Mouse (Mus musculus) forebrain, embryonic 11.5 days (tissue): ENCODE measurements around the gene Olfr826. TPM values are rescaled to one million over a fixed set of nuclear protein-coding genes. Genes with fewer than 3 reads are reported as not detected.

Source experiments
- ATAC-seq: fragments of 200-750 bp; cut with Nextera tagmentation; replicated peaks from 2 replicates; pipeline ENCODE4 v1.8.0; 2017; ENCODE audit warnings: moderate TSS enrichment; ENCODE audit not compliant: low FRiP score
- DNase-seq: peaks from one replicate; pipeline ENCODE4 v3.0.0-alpha.2; 2017; ENCODE audit warnings: low spot score
- H3K27ac ChIP-seq: fragments of 300-500 bp; sonication (generic); 2 replicates; pipeline ENCODE4 v1.5.1; 2014; ENCODE audit warnings: low read depth, low read length
- H3K27me3 ChIP-seq: fragments of 300-500 bp; sonication (generic); 2 replicates; pipeline ENCODE4 v1.6.1; 2014; ENCODE audit warnings: mild to moderate bottlenecking, low read length, mixed read lengths; ENCODE audit not compliant: control insufficient read depth, insufficient read depth
- H3K36me3 ChIP-seq: fragments of 300-500 bp; sonication (generic); 2 replicates; pipeline ENCODE4 v1.6.1; 2014; ENCODE audit warnings: mild to moderate bottlenecking, low read length, moderate library complexity, mixed read lengths; ENCODE audit not compliant: control insufficient read depth, insufficient read depth
- H3K4me1 ChIP-seq: fragments of 300-500 bp; sonication (generic); replicated peaks from 2 replicates; pipeline ENCODE4 v1.6.1; 2014; ENCODE audit warnings: low read length, mixed read lengths; ENCODE audit not compliant: control insufficient read depth, insufficient read depth
- H3K4me2 ChIP-seq: fragments of 300-500 bp; sonication (generic); 2 replicates; pipeline ENCODE4 v1.6.1; 2014; ENCODE audit warnings: low read depth, mild to moderate bottlenecking, low read length, moderate library complexity, mixed read lengths; ENCODE audit not compliant: severe bottlenecking
- H3K4me3 ChIP-seq: fragments of 300-500 bp; sonication (generic); 2 replicates; pipeline ENCODE4 v1.5.1; 2014; ENCODE audit warnings: low read depth, low read length
- H3K9ac ChIP-seq: fragments of 300-500 bp; sonication (generic); 2 replicates; pipeline ENCODE4 v1.6.1; 2014; ENCODE audit warnings: low read length
- H3K9me3 ChIP-seq: fragments of 300-500 bp; sonication (generic); 2 replicates; pipeline ENCODE4 v1.6.1; 2016; ENCODE audit warnings: low read length, mixed read lengths; ENCODE audit not compliant: control insufficient read depth
- WGBS: fragments of 180-500 bp; shearing (Covaris S2); extraction: QIAGEN DNeasy Blood & Tissue Kit; methylation state at CpG from one replicate; pipeline ENCODE4 v1.1.7; 2014; 5-methylcytosine and 5-hydroxymethylcytosine counted together
- polyA plus RNA-seq: library from polyadenylated mRNA; unstranded; fragments of >200 nt; fragmentation: Nextera tagmentation; extraction: Ambion mirVana; gene quantifications from 2 replicates; pipeline ENCODE4 v1.2.1, GENCODE M21; 2014

The Olfr826 gene
- polyA plus RNA-seq = not detected in 2 replicates

DNA sequence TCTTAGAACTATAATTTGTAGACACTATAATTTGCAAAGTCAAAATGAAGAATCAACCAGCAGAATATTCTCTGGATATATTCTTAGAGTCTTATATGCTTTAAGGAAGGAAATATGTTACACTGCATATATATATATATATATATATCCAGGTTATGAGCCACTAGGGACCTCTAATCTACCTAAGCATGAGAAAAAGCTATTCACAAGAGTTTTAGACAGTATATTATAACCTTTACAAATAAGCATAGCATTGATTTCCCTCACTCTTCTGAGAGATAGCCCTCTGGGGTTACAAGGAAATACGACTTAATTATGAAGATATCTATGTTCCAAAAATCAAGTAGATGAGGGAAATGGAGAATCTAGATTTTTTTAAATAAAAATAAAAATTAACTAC, at the start of gene Olfr826:
Gene Olfr826, minus strand, starts transcription at position 101 of the 400 bp plus-strand sequence.
- no peak within 1 kb of the TSS for H3K4me2 ChIP-seq
- no peaks in the 10 kb centered on the region for H3K9me3 ChIP-seq
- no peak within 1 kb of the TSS for H3K9ac ChIP-seq
- no peak within 1 kb of the TSS for H3K4me3 ChIP-seq
- 85% methylated on average over 1 of the region's 1 CpGs for WGBS
- H3K36me3 ChIP-seq = no peaks in the 10 kb centered on the region
- no peaks in the 10 kb centered on the region for H3K4me1 ChIP-seq
- H3K27ac ChIP-seq = no peak within 1 kb of the TSS
- no peaks in the 10 kb centered on the region for H3K27me3 ChIP-seq
- DNase-seq = no peak
- ATAC-seq = no peak

DNA sequence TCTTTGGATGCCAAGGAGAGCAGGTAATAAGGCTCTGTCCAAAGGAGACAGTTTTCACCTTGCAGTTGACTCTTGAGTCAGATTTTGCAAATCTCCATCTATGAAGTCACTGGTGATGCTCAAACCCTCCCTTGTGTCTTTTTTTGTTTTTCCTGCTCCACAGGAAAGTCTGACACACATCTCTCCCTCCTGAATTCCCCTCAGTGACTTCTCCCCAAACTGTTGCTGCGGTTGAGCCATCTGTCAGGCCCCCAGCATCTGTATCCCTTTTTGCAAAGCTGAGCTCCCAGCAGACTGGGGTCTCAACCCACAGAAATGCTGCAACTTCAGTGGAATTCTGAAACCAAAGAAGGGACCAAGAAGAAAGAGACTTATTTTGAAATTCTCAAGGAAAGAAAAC, 48.1 kb upstream of the Olfr826 start:
- Histone ChIP-seq H3K4me3 (no peak overlapping the region), H3K36me3 (no peaks in the 10 kb centered on the region), H3K27me3 (no peaks in the 10 kb centered on the region), H3K9ac (no peak overlapping the region), H3K4me2 (no peak overlapping the region), H3K27ac (no peak overlapping the region), H3K9me3 (no peaks in the 10 kb centered on the region), H3K4me1 (no peaks in the 10 kb centered on the region; the same call in 1 of the 2 replicates)
- DNase-seq (no peak), ATAC-seq (no peak)
- 50% methylated on average over 1 of the region's 1 CpGs for WGBS

DNA sequence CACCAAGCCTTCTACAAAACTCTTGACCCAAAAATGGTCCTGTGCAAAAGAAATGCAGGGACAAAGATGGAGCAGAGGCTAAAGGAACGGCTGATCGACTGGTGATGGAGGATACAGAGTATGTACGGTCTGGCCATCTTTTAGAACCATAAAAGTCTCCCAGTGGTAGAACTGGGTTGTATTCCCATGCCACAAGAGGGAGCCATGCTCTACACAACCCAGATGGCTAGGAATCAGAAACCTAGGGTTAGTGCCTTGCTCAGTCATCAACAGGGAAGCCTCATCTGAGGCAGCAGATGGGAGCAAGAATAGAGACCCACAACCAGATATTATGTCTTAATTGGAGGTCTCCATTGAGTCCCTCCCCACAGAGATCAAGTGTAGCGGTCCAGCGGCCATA, 45.6 kb upstream of the Olfr826 start:
- no peaks in the 10 kb centered on the region; the same call in 1 of the 2 replicates for H3K4me1 ChIP-seq
- no peaks in the 10 kb centered on the region for H3K9me3 ChIP-seq
- no peaks in the 10 kb centered on the region for H3K27me3 ChIP-seq
- H3K4me2 ChIP-seq = no peak overlapping the region
- WGBS = 83% methylated on average over 5 of the region's 5 CpGs
- no peaks in the 10 kb centered on the region for H3K36me3 ChIP-seq
- DNase-seq = no peak
- no peak overlapping the region for H3K4me3 ChIP-seq
- no peak overlapping the region for H3K9ac ChIP-seq
- H3K27ac ChIP-seq = no peak overlapping the region
- ATAC-seq = 0 out of 2 replicates have a peak, but pooled peaks have one; percentile 23

DNA sequence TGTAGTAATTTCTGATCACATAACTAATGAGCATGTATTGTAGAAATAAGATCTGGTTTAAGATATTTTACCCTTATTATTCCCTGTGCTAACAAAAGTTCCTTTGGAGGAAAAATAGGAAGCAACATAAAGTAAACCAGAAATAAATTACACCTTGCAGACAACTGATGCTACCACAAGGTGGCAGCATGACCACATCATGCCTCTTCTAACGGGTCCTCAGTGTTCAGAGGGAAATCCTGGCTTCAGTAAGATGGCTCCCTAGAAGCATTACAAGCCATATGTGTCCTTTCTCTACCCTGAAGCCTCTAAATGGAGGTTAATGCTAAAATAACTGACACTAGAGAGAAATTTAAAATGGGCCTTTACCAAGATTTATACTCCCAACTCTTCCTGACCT, 44.3 kb upstream of the Olfr826 start:
- Histone ChIP-seq H3K4me2 (no peak overlapping the region), H3K4me3 (no peak overlapping the region), H3K9ac (no peak overlapping the region), H3K27me3 (no peaks in the 10 kb centered on the region), H3K4me1 (no peaks in the 10 kb centered on the region), H3K9me3 (no peaks in the 10 kb centered on the region), H3K27ac (no peak overlapping the region), H3K36me3 (no peaks in the 10 kb centered on the region)
- ATAC-seq (peak; percentile 91), DNase-seq (peak; percentile 76)
- 0% methylated on average over 1 of the region's 1 CpGs for WGBS

DNA sequence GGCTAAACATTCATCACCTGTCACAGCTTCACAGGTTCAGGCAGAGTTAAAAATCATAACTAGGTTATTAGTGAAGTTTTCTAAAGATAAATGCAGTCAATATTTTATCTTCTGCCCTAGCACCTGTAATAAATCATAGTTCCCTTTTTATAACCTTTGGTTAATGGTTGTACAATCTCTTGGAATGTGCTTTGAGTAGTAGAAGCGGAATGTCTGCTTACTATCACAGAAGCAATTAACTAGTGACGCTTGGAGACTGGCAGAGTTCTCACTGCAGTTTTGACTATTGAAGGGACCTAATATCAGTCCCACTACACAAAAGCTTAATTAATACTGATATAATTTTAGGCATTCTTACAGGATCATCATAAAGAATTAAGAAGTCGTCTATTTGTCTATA, 41.0 kb upstream of the Olfr826 start:
- Histone ChIP-seq H3K27ac (no peak overlapping the region), H3K36me3 (no peaks in the 10 kb centered on the region), H3K27me3 (no peaks in the 10 kb centered on the region), H3K9ac (no peak overlapping the region), H3K4me1 (no peaks in the 10 kb centered on the region), H3K9me3 (no peaks in the 10 kb centered on the region), H3K4me2 (no peak overlapping the region), H3K4me3 (no peak overlapping the region)
- no peak for ATAC-seq
- WGBS = 74% methylated on average over 3 of the region's 3 CpGs
- DNase-seq = no peak

DNA sequence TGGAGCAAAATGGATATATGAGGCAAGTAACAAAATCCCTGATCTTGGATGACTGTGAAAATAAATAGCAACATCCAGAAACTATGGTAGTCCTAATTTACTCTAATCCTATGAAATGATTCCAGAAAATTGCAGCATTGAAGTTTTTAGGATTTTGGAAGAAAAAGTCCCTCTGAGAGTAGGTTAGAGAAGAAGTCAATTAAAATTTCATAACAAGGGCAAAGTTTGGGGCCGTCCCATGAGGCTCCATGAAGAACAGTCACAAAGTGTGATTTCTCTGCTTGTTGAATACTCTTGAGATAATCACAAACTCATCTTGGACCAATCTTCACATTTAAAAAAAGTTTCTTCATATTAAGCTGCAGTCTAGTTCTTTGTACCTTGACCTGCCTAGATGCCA, 30.3 kb upstream of the Olfr826 start, which contains the start of gene Olfr827:
Gene Olfr827, minus strand, starts transcription at position 101 of the 400 bp plus-strand sequence.
- no peak within 1 kb of the TSS for H3K27ac ChIP-seq
- no peak within 1 kb of the TSS for H3K9ac ChIP-seq
- DNase-seq = no peak
- no peaks in the 10 kb centered on the region for H3K36me3 ChIP-seq
- no peaks in the 10 kb centered on the region for H3K27me3 ChIP-seq
- 78% methylated on average over 1 of the region's 1 CpGs for WGBS
- ATAC-seq = no peak
- no peaks in the 10 kb centered on the region for H3K9me3 ChIP-seq
- no peak within 1 kb of the TSS for H3K4me2 ChIP-seq
- H3K4me1 ChIP-seq = no peaks in the 10 kb centered on the region
- H3K4me3 ChIP-seq = no peak within 1 kb of the TSS

DNA sequence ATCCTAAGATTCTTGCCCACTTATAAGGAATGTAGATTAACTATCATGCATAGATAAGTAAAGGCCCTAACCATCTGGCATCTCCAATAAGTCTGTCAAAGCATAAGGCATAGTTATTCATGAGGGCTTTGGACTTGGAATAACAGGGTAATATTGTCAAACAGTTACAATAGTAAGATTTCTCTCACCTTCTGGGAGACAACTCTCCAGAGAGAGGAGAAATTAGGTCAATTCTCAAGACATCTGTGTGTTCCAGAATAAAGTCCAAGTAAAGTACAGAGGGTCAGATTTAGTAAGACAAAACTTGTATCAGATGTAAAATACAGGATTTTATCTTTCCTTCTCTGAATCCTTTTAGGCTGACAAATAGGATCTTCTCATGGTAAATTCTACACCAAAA, 17.3 kb downstream of the Olfr826 start, which contains the start of gene Olfr825:
Gene Olfr825, minus strand, starts transcription at position 101 of the 400 bp plus-strand sequence.
- Histone ChIP-seq H3K27ac (no peak within 1 kb of the TSS), H3K9me3 (no peaks in the 10 kb centered on the region), H3K9ac (no peak within 1 kb of the TSS), H3K27me3 (no peaks in the 10 kb centered on the region), H3K4me1 (no peaks in the 10 kb centered on the region), H3K4me3 (no peak within 1 kb of the TSS), H3K36me3 (no peaks in the 10 kb centered on the region), H3K4me2 (no peak within 1 kb of the TSS)
- no peak for ATAC-seq
- DNase-seq = no peak

DNA sequence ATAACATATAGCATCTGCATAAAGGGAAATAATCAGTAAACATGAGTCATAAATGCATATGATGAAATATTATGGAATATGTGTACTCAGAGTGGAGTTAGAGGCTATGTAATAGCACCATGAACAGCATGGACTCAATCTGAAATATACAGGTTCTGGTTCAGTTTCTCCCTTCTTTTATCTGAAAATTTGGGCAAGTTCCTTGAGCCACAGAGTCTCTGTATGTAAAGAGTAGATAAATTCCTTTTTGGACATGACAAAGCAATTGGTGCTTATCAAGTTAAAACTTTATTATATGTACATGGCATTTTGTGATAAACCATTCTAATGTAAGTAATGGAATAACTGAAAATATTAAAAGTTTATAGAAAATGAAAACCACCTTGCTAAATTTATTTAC, 18.8 kb downstream of the Olfr826 start:
- no peak overlapping the region for H3K4me2 ChIP-seq
- H3K36me3 ChIP-seq = no peaks in the 10 kb centered on the region
- no peak overlapping the region for H3K9ac ChIP-seq
- DNase-seq = no peak
- no peaks in the 10 kb centered on the region for H3K4me1 ChIP-seq
- H3K4me3 ChIP-seq = no peak overlapping the region
- ATAC-seq = no peak
- H3K27me3 ChIP-seq = no peaks in the 10 kb centered on the region
- no peak overlapping the region for H3K27ac ChIP-seq
- no peaks in the 10 kb centered on the region for H3K9me3 ChIP-seq

DNA sequence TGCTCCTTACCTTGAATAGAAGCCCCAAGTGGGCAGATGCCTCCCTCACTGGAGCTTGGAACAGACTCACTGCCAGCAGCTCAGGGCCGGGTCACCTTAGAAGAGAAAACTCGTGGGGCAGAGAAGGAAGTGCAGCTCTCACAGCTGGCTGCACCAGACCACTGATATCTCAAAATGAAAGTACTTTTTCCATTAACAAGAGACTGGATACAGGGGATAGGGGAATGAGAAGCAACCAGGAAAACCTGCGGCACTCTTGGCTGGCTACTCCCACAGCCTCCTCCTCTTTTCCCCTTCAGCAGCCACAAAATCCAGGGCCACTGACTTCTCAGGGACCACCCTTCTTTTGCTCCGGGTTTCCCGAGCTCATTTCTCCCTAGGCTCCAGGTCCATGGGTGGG, 39.9 kb downstream of the Olfr826 start:
- no peak overlapping the region for H3K9ac ChIP-seq
- no peak overlapping the region for H3K27ac ChIP-seq
- no peaks in the 10 kb centered on the region for H3K9me3 ChIP-seq
- ATAC-seq = no peak
- H3K4me1 ChIP-seq = no peaks in the 10 kb centered on the region
- 87% methylated on average over 5 of the region's 5 CpGs for WGBS
- H3K4me3 ChIP-seq = no peak overlapping the region
- no peak overlapping the region for H3K4me2 ChIP-seq
- no peak for DNase-seq
- no peaks in the 10 kb centered on the region for H3K27me3 ChIP-seq
- no peaks in the 10 kb centered on the region for H3K36me3 ChIP-seq
